Mouse (Mus musculus): ENCODE results near the gene Gm9767. TPM values are rescaled to one million over a fixed set of nuclear protein-coding genes. Genes with fewer than 3 reads are reported as not detected.
A peak's percentile ranks its signal among the peaks of the same experiment; 100 is the strongest.

The Gm9767 gene
- total RNA-seq (2014; rRNA removed; ENCODE audit: low replicate concordance) (not detected in 2 replicates), polyA plus RNA-seq (2015; fragmentation: Nextera tagmentation; extraction: Ambion mirVana) (not detected in 2 replicates)

DNA sequence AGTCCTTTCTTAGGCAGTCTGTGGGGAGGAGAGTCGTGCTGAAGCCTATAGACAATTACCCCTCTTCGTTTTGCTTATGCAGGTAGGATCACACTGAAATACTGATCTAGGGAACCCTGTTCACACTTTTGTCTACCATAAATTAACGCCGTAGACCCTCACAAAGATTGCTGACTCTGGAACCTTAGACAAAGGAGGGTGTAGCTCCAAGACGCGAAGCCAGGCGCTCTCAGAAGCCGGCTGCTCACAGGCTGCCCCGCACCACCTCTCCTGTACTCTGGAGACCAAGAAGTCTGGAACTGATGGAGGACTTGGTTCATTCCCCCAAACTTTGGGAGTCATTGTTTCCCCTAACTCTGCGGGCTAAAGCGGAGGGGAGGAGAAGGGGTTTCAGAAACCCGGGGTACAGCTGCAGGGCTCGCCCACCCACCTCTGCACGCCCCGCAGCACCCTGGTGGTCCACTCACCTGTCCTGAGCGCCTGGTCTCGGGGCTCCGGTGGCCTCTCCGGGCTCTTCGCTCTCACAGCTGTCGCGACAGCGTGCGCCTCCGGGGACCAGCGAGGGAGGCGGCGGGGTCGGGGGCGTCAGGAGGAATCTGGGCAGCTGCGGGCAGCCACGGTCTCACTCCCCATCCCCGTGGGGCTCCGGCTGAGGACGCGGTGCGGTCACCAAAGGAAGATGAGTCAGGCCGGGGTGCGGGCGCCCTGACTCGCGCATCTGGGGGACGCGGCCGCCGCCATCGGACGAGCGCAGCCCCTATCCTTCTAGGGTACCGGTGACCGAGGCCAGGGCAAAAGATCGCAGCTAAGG is at the start of gene Gm9767:
Gene Gm9767 (plus strand): TSS at position 585 of the 811 bp plus-strand sequence.
- Histone ChIP-seq H3K4me1 (ENCODE audit: control insufficient read depth, insufficient read depth) (peaks cover 7% of the 10 kb centered on the region), H3K9me3 (replicated peaks; ENCODE audit: control insufficient read depth, low read length) (no peaks in the 10 kb centered on the region), H3K9ac (replicated peaks; ENCODE audit: low read depth, low read length) (peak within 1 kb of the TSS; percentile 16; the same call in 1 of the 2 replicates), H3K4me2 (ENCODE audit: low read depth, low read length) (peak within 1 kb of the TSS; percentile 97), H3K27me3 (ENCODE audit: control insufficient read depth, insufficient read depth, low read length) (peaks cover 30% of the 10 kb centered on the region), H3K27ac (ENCODE audit: low read depth) (no peak within 1 kb of the TSS), H3K36me3 (replicated peaks; ENCODE audit: control insufficient read depth, insufficient read depth, low read length) (no peaks in the 10 kb centered on the region), H3K4me3 (ENCODE audit: low read depth, low read length) (peak within 1 kb of the TSS; percentile 59)
- ATAC-seq (ENCODE audit: insufficient read depth, low read depth) (no peak), DNase-seq (ENCODE audit: low spot score) (no peak)
- TF ChIP-seq CTCF (IDR thresholded peaks at IDR 0.05; ENCODE audit: low read depth) (no peak), EP300 (IDR thresholded peaks at IDR 0.05; ENCODE audit: low read depth) (no peak)
- 3% methylated on average over 49 of the region's 52 CpGs for WGBS

DNA sequence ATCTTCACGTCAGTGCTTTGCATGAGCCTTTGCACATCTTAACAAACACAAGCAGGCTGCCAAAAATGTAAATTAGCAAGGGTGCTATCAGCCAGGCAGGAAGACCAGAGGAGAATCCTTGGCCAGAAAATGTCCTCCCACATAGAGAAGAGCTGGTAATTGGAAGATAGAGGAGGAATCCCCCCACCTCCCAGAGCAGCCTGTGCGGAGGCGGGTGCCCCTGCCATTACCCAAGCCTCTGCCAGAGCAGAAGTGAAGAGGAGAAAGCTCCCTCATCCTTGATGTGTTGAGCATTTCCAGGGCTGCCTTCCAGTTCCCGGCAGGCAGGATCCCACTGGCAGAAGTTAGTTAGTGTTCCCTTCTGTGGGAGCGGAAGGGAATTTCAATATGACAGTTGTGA is 43.1 kb upstream of the Gm9767 start:
- Histone ChIP-seq H3K4me3 (ENCODE audit: low read depth, low read length) (no peak overlapping the region), H3K27me3 (ENCODE audit: control insufficient read depth, insufficient read depth, low read length) (no peaks in the 10 kb centered on the region), H3K27ac (ENCODE audit: low read depth) (no peak overlapping the region), H3K36me3 (replicated peaks; ENCODE audit: control insufficient read depth, insufficient read depth, low read length) (no peaks in the 10 kb centered on the region), H3K9ac (replicated peaks; ENCODE audit: low read depth, low read length) (no peak overlapping the region), H3K4me1 (ENCODE audit: control insufficient read depth, insufficient read depth) (no peaks in the 10 kb centered on the region), H3K4me2 (ENCODE audit: low read depth, low read length) (no peak overlapping the region), H3K9me3 (replicated peaks; ENCODE audit: control insufficient read depth, low read length) (no peaks in the 10 kb centered on the region)
- TF ChIP-seq CTCF (IDR thresholded peaks at IDR 0.05; ENCODE audit: low read depth), result no peak
- TF ChIP-seq EP300 (IDR thresholded peaks at IDR 0.05; ENCODE audit: low read depth), result no peak
- ATAC-seq (ENCODE audit: insufficient read depth, low read depth) (no peak), DNase-seq (ENCODE audit: low spot score) (no peak)
- 60% methylated on average over 5 of the region's 5 CpGs for WGBS

DNA sequence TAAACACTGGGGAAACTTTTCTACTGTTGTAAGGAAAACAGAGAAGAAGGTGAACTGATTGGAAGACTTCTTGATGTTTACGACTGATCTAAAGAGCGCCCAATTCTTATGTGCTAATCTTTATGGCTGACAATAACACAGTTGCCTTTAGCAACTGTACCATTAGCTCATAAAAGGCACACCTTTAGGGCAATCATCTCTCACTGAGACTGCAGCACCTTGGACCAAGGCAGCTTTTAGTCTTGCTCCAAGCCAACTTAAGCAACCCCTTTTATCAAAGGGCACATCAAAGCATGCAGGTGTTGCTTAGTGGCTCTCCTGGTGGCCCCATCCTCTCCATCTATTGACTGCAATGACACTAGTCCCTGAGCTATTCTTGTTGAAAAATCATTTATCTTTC is 26.9 kb upstream of the Gm9767 start:
- WGBS, result 81% methylated on average over 2 of the region's 2 CpGs

DNA sequence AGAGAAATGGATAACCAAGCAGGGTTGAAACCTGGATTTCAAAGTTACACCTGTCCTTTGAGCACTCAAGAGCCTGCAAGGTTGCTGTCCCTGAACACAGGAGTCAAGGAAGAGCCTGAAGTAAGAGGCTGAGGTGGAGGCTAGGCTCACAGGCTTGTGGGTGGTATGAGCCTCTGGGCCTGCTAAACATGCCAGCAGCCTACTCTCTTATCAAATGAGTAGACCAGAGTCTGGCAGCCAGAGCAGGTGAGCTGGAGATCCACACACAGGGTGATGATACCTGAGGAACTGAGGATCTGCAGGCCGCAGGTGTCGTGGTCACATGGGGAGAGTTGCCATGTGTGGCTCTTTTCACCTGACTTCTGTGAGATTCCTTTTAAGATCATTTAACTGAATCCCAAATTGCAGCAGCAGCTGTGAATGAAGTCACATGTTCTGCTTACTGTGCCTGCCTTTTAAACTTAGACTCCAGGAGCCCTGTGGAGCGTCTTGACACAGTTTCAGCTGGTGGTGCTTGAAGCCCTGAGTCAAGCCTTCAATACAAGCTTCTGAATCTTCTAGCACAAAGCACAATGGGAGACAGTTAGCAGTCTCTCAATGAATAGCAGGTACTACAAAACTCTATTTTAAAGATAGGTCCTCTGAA is 18.3 kb upstream of the Gm9767 start:
- 85% methylated on average over 3 of the region's 3 CpGs for WGBS
- no peak for DNase-seq (ENCODE audit: low spot score)
- no peak overlapping the region for H3K9ac ChIP-seq (replicated peaks; ENCODE audit: low read depth, low read length)
- H3K9me3 ChIP-seq (replicated peaks; ENCODE audit: control insufficient read depth, low read length), result no peaks in the 10 kb centered on the region
- H3K4me1 ChIP-seq (ENCODE audit: control insufficient read depth, insufficient read depth), result no peaks in the 10 kb centered on the region
- no peaks in the 10 kb centered on the region for H3K36me3 ChIP-seq (replicated peaks; ENCODE audit: control insufficient read depth, insufficient read depth, low read length)
- no peak for ATAC-seq (ENCODE audit: insufficient read depth, low read depth)
- no peak overlapping the region for H3K4me2 ChIP-seq (ENCODE audit: low read depth, low read length)
- no peak for TF ChIP-seq EP300 (IDR thresholded peaks at IDR 0.05; ENCODE audit: low read depth)
- no peak for TF ChIP-seq CTCF (IDR thresholded peaks at IDR 0.05; ENCODE audit: low read depth)
- no peak overlapping the region for H3K4me3 ChIP-seq (ENCODE audit: low read depth, low read length)
- no peaks in the 10 kb centered on the region for H3K27me3 ChIP-seq (ENCODE audit: control insufficient read depth, insufficient read depth, low read length)
- no peak overlapping the region for H3K27ac ChIP-seq (ENCODE audit: low read depth)

More for the DNA sequence above, 26.9 kb upstream of the Gm9767 start:
- ATAC-seq (ENCODE audit: insufficient read depth, low read depth) (no peak), DNase-seq (ENCODE audit: low spot score) (no peak)
- no peaks in the 10 kb centered on the region for H3K27me3 ChIP-seq (ENCODE audit: control insufficient read depth, insufficient read depth, low read length)
- no peak overlapping the region for H3K4me3 ChIP-seq (ENCODE audit: low read depth, low read length)
- no peaks in the 10 kb centered on the region for H3K4me1 ChIP-seq (ENCODE audit: control insufficient read depth, insufficient read depth)
- H3K4me2 ChIP-seq (ENCODE audit: low read depth, low read length), result no peak overlapping the region
- H3K9me3 ChIP-seq (replicated peaks; ENCODE audit: control insufficient read depth, low read length), result no peaks in the 10 kb centered on the region
- no peak overlapping the region for H3K27ac ChIP-seq (ENCODE audit: low read depth)
- H3K36me3 ChIP-seq (replicated peaks; ENCODE audit: control insufficient read depth, insufficient read depth, low read length), result no peaks in the 10 kb centered on the region
- no peak overlapping the region for H3K9ac ChIP-seq (replicated peaks; ENCODE audit: low read depth, low read length)
- TF ChIP-seq CTCF (IDR thresholded peaks at IDR 0.05; ENCODE audit: low read depth) (no peak), EP300 (IDR thresholded peaks at IDR 0.05; ENCODE audit: low read depth) (no peak)

GRCm38 (mm10) chr10:26063071-26063470 is 15.0 kb upstream of the Gm9767 start:
- no peak overlapping the region for H3K27ac ChIP-seq (ENCODE audit: low read depth)
- ATAC-seq (ENCODE audit: insufficient read depth, low read depth) (no peak), DNase-seq (ENCODE audit: low spot score) (no peak)
- no peak overlapping the region for H3K9ac ChIP-seq (replicated peaks; ENCODE audit: low read depth, low read length)
- H3K4me1 ChIP-seq (ENCODE audit: control insufficient read depth, insufficient read depth), result no peaks in the 10 kb centered on the region
- no peaks in the 10 kb centered on the region for H3K27me3 ChIP-seq (ENCODE audit: control insufficient read depth, insufficient read depth, low read length)
- no peak overlapping the region for H3K4me3 ChIP-seq (ENCODE audit: low read depth, low read length)
- no peaks in the 10 kb centered on the region for H3K36me3 ChIP-seq (replicated peaks; ENCODE audit: control insufficient read depth, insufficient read depth, low read length)
- H3K9me3 ChIP-seq (replicated peaks; ENCODE audit: control insufficient read depth, low read length), result no peaks in the 10 kb centered on the region
- 71% methylated on average over 4 of the region's 4 CpGs for WGBS
- no peak overlapping the region for H3K4me2 ChIP-seq (ENCODE audit: low read depth, low read length)
- TF ChIP-seq CTCF (IDR thresholded peaks at IDR 0.05; ENCODE audit: low read depth) (no peak), EP300 (IDR thresholded peaks at IDR 0.05; ENCODE audit: low read depth) (no peak)

Measured in heart, postnatal 0 days (tissue).